Mouse (Mus musculus): ENCODE measurements at regions not wholly inside any gene's neighbourhood (a gene's known extent, or its start where the extent isn't known, plus 50 kb on each side); places are given as distances from the start of the nearest gene placed in this dataset.
A peak's percentile ranks its signal among the peaks of the same experiment; 100 is the strongest.

DNA sequence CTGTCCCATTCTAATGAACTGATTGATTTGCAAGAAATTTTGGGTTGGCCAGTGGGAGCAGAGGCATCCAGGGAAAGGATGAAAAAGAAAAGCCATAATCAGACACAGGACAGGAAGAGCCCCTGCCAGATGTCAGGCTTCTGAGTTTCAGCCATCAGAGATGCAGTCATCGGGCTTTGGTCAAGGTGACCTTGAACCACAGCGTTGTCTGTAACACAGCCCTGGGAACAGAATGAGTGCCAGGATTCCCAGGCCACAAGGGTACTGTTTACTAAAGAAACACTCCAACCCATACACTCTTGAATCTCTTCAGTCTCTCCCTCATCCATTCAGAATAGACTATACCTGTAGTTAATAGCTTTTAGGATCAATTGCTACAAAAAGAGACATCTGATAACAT lies 239.0 kb downstream of the Rplp1 start:
- DNase-seq (ENCODE audit: low read depth) = no peak

- DNase-seq (ENCODE audit: low read depth) = no peak
These were observed 240.7 kb downstream of the Rplp1 start for GRCm38 (mm10) chr9:61673575-61674203.

GRCm38 (mm10) chr9:61670986-61671385 lies 243.4 kb downstream of the Rplp1 start:
- DNase-seq (ENCODE audit: low read depth) = no peak

DNA sequence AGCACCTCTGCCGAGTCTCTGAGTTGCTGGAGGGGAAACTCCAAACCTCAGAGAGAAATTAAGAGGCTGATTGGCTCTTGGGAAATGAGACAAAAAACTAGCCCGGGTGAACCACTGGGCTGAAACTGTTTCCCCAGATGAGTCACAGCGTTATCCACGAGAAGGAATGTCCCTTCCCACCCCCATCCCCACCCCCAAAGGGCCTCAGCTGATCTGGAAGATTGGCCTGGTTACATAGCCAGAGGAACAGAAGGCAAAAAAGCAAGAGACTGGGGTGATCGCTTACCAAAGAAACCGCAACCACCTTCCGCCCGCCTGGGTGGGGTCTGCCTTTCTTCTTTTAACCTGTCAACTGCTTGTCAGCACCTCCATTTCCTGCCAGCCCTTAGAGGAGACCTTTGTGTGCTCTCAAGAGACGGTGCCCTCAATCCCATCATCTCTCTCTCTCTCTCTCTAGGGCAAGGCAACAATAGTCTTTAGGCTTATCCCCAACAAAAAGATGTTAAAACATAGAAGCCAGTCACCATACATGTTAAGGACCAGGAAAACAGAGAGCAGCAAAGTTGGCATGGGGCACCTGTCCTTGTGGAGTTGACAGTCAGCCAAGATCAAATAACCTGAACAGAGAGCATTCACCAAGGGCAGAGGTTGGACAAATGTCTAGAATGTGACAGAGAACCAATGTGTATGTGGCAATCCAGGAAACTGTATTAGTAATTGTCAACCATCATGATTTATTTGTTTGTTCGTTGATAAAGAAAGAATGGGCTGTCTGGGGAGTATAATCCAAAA lies 244.4 kb downstream of the Rplp1 start:
- DNase-seq (ENCODE audit: low read depth) = peak; percentile 64

DNA sequence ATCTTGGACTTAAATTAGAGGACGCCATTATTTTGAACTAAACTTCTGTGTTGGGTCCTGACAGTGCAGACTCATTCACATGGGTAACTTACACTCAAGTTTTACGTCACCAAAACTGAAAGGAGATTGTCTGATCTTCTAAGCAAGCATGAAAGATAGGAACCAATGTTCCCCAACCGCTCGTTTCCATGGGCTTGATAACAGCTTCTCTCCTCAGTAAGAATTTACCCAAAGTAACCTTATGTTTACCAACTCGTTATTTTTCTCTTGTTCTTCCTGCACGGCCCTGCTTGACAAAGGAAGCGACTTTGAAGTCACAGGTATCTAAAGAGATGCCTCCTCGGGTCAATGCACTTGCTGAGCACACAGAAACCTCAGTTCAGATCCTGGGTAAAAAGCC lies 245.6 kb downstream of the Rplp1 start:
- no peak for DNase-seq (ENCODE audit: low read depth)

- no peak for DNase-seq (ENCODE audit: low read depth)
These were observed 246.1 kb downstream of the Rplp1 start for GRCm38 (mm10) chr9:61668157-61668697.

- peak; percentile 46 for DNase-seq (ENCODE audit: low read depth)
These were observed 246.8 kb downstream of the Rplp1 start for GRCm38 (mm10) chr9:61667453-61668074.

DNA sequence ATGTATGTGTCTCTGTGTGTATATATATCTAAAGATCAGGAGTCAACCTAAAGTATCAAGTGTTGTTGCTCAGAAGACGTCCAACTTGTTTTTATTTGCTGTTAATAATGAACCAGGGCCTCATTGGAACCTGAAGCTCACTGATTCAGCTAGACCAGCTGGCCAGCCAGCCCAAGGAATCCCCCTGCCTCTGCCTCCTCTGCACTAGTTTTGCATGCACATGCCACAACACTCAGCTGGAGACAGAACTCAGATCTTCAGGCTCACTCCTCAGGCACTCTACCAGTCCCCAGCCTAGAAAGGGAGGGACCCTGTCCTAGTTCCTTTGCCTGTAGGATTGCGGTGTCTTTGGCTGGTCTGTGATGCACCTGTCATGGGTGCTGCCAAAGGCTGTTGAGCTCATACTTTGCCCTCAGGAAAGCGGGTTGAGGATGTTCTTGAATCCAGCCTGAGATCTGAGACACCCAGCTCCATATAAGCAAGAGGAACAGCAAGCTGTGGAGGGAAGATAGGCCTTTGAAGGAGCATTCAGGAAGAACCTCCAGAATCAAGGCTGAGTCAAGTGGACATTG lies 247.5 kb downstream of the Rplp1 start:
- no peak for DNase-seq (ENCODE audit: low read depth)

GRCm38 (mm10) chr9:61666118-61666517 lies 248.2 kb downstream of the Rplp1 start:
- DNase-seq (ENCODE audit: low read depth) = peak; percentile 98

DNA sequence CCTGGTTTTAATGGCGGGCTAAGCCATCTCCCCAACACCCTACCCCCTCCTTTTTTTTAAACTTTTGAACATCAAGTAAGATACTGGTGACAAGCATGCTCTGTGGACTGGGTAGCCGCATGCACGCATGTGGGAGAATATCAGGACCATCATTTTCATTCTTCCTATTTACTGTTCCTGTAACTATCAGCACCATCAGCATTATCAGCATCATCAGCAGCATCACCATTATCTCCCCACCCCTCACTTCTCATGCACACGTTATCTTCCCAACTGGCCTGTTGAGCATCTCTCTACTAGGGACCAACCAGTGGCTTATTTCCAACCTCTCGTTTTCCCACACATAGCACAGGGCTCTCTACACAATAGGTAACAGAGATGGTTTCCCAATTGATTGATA lies 249.1 kb downstream of the Rplp1 start:
- DNase-seq (ENCODE audit: low read depth) = no peak

DNA sequence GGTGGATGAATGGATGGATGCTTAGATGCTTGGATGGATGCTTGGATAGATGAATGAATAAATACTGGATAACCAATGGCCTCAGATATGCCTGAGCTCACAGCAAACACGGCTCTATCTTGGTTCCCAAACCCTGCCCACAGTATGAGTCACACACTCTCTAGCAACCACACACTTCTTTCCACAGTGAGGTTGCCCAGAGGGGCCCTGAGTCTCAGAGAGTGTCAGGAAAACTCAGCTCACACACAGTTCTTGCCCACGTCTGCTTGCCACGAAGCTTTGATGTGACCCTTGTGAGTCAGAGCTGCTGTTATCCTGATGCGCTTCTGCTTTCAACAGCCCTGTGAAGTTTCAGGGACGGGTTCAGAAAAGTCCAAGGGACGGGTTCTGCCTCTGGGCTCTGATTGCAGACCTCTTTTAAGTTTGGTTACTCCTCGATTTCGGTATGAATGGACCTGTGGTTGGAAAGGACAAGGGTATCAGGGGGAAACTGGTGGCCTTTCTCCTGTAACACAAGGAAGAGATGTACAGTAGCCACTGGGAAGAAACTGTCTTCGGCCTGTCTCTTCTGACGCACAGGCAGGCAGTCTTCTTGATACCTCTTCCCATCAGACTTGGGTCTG lies 250.2 kb downstream of the Rplp1 start:
- DNase-seq (ENCODE audit: low read depth) = peak; percentile 91

- peak; percentile 11 for DNase-seq (ENCODE audit: low read depth)
These were observed 252.0 kb downstream of the Rplp1 start for GRCm38 (mm10) chr9:61662055-61663028.

GRCm38 (mm10) chr9:61660191-61660590 lies 254.2 kb downstream of the Rplp1 start:
- no peak for DNase-seq (ENCODE audit: low read depth)

- DNase-seq (ENCODE audit: low read depth) = no peak
These were observed 256.3 kb downstream of the Rplp1 start for GRCm38 (mm10) chr9:61657996-61658395.

DNA sequence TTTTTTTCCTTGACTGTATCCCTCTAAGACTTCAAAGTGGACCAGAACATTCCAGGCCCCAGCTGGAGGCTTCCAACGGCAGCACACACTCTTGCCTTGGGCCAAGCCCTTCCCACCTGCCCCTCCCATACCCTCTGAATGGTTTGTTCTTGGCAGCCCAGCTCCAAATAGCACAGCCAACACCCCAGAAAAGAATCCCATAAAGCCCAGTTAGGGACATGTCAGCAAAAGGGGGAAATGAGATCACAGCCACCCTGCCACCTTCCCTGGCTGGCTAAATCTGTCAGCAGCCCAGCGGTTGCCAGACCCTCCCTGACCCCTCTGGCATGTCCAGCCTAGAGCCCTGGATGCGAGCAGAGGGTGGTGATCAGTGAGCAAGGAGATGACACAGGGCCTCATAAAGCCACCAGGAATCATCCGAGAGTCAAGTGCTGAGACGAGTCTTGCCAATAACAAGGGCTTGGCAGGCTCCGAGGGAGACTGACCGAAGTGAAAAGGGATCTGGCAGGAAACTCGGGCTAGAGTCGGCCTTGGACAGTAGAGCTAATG lies 258.8 kb downstream of the Rplp1 start:
- DNase-seq (ENCODE audit: low read depth) = no peak

DNA sequence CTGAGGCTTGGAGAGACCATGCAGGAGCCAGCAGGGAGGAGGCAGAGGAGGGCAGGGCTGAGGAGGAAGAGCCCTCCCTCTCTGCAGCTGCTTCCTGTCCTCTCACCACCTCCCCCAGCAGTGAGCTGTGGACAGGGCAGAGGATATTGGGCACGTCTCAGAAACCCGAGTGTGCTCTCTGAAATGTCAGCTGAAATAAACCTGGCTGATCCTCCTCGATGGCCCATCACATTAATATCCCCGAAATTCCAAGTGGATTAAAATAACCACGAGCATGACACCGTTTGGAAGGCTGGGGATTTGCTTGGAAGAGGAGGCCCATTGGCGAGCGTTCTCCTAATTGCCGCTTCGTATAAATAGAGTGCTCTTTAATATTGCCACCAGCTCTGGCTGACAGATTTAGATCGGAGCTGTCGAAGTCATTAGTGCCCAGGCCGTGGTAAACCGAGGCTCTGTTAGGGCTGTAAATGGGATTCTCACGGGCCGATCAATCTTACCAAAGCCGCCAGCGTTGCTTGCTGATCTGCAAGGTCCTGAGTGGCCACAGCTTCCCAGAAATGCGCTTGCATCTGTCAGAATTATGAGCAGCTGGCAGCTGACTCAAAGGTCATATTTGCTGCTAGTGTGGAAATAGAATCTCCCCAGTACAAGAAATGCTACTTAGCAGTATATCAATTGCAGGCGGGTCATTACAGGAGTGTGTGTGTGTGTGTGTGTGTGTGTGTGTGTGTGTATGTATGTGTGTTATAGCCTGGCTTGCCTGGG lies 268.5 kb downstream of the Rplp1 start:
- peak; percentile 6 for DNase-seq (ENCODE audit: low read depth)

DNA sequence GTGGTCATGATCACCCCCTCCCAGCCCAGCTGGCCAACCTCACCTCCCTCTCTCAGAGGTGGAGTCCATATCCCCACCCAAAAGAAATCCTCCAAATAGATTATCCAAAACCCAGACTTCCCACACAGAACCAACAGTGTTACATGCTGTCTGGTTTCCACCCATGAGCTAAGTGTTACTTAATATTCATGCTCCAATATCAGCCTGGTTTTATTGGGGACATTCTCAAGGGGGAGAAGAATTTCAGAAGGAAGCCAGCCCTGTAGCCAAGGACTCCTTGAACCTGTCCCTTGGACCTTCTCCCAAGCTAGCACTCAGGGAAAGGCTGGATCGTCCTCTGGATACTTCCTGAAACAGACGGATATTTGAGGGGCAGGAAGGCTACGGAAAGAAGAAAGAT lies 268.6 kb downstream of the Tle3 start:
- DNase-seq (ENCODE audit: low read depth) = no peak

- DNase-seq (ENCODE audit: low read depth) = no peak
These were observed 266.7 kb downstream of the Tle3 start for GRCm38 (mm10) chr9:61638908-61639307.

DNA sequence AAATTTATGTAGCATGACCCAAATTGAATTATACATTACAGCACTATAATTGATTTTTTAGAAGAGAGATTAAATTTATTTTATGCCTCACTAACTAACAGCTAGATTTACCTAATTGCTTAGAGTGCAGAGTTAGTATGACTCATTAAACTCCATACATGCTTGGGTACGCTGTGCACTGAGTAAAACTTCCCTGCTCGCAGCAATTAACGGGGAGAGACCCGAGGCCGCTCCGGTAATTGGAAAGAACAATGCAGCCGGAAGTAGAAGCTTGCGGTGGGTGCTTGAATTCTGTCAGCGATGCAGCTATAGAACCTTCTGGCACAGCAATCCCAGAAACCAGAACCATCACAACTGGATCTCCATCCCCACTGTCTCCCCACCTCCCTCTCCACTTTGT lies 261.8 kb downstream of the Tle3 start:
- DNase-seq (ENCODE audit: low read depth) = no peak

DNA sequence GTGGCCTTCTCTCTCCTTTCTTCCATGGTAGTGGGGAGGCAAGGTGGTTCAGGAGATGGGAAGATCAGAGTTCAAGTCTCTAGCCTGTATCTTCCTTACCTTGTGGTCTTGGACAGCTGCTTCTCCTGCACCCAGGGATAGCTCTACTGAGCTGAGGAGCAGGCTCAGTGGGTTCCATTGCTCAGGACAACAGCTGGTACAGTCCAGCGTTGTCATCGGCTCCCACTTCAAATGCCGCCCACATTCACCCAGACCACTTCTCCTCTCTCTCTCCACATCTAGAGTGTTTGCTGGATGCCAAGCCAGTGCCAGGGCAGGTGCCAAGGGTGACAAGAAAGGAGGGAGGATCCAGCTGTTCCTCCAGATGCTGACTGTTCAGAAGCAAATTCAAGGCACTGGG lies 260.4 kb downstream of the Tle3 start:
- no peak for DNase-seq (ENCODE audit: low read depth)

Data from 416B (cell line).